Mouse (Mus musculus): ENCODE results near the gene Cops6.

Cops6 gene

GRCm38 (mm10) chr5:138187661-138188306 lies 26.9 kb downstream of the Cops6 start:
- DNase-seq, result peak; percentile 78

- DNase-seq, result peak; percentile 87
These were observed 33.2 kb downstream of the Cops6 start, which contains the start of gene Mblac1 for GRCm38 (mm10) chr5:138193771-138194727. Mblac1 (plus strand) TSS chr5:138194314.

GRCm38 (mm10) chr5:138194755-138195345 lies 34.0 kb downstream of the Cops6 start:
- DNase-seq, result peak; percentile 39

GRCm38 (mm10) chr5:138195463-138195862 lies 34.6 kb downstream of the Cops6 start:
- no peak for DNase-seq

GRCm38 (mm10) chr5:138199576-138199975 lies 38.7 kb downstream of the Cops6 start:
- DNase-seq, result no peak

- no peak for DNase-seq
These were observed 41.2 kb downstream of the Cops6 start for GRCm38 (mm10) chr5:138202086-138202485.

- DNase-seq, result no peak
These were observed 46.4 kb downstream of the Cops6 start for GRCm38 (mm10) chr5:138207253-138207652.

- DNase-seq, result no peak
These were observed 47.0 kb downstream of the Cops6 start for GRCm38 (mm10) chr5:138207873-138208272.
